Mouse (Mus musculus): Measurements from ENCODE around the gene Fgf22. TPM values are rescaled to one million over a fixed set of nuclear protein-coding genes. Genes with fewer than 3 reads are reported as not detected.

The Fgf22 gene
- polyA plus RNA-seq, 1 experiment from 2014 or later = 0.12 TPM

- ATAC-seq (ENCODE audit: insufficient number of reproducible peaks, insufficient read depth, low FRiP score, low read depth) = no peak
- no peaks in the 10 kb centered on the region for H3K9me3 ChIP-seq (ENCODE audit: control insufficient read depth, low read length)
- peaks cover 52% of the 10 kb centered on the region for H3K36me3 ChIP-seq (ENCODE audit: control insufficient read depth, insufficient read depth, low read length)
- peaks cover 21 to 42% of the 10 kb centered on the region in 2 experiments for H3K4me1 ChIP-seq (ENCODE audit: control insufficient read depth in 2 of 2, insufficient read depth in 2 of 2, low read length in 2 of 2)
- 71% methylated on average over 1 of the region's 1 CpGs for WGBS
- no peak overlapping the region for H3K4me3 ChIP-seq (ENCODE audit: control insufficient read depth in 1 of 2, insufficient read depth in 1 of 2, low read depth in 1 of 2, low read length in 2 of 2)
- H3K27me3 ChIP-seq (ENCODE audit: control insufficient read depth, insufficient read depth, low read length) = peaks cover 28% of the 10 kb centered on the region
- no peak overlapping the region for H3K9ac ChIP-seq (ENCODE audit: low read length)
- H3K27ac ChIP-seq (replicated peaks in 1 of 2; ENCODE audit: control insufficient read depth in 1 of 2, insufficient read depth in 1 of 2, low read depth in 2 of 2, low read length in 2 of 2) = no peak overlapping the region
- H3K4me2 ChIP-seq (ENCODE audit: low read length) = no peak overlapping the region
Measured at GRCm38 (mm10) chr10:79712029-79712428, 42.8 kb upstream of the Fgf22 start.

GRCm38 (mm10) chr10:79712499-79713126 is 42.3 kb upstream of the Fgf22 start:
- H3K36me3 ChIP-seq (ENCODE audit: control insufficient read depth, insufficient read depth, low read length) = peaks cover 46% of the 10 kb centered on the region
- ATAC-seq (ENCODE audit: insufficient number of reproducible peaks, insufficient read depth, low FRiP score, low read depth) = no peak
- H3K4me2 ChIP-seq (ENCODE audit: low read length) = no peak overlapping the region
- peaks cover 34% of the 10 kb centered on the region for H3K27me3 ChIP-seq (ENCODE audit: control insufficient read depth, insufficient read depth, low read length)
- no peaks in the 10 kb centered on the region for H3K9me3 ChIP-seq (ENCODE audit: control insufficient read depth, low read length)
- no peak overlapping the region for H3K27ac ChIP-seq (replicated peaks in 1 of 2; ENCODE audit: control insufficient read depth in 1 of 2, insufficient read depth in 1 of 2, low read depth in 2 of 2, low read length in 2 of 2)
- H3K4me3 ChIP-seq (ENCODE audit: control insufficient read depth in 1 of 2, insufficient read depth in 1 of 2, low read depth in 1 of 2, low read length in 2 of 2) = no peak overlapping the region
- WGBS = 8% methylated on average over 6 of the region's 6 CpGs
- H3K9ac ChIP-seq (ENCODE audit: low read length) = no peak overlapping the region
- H3K4me1 ChIP-seq (ENCODE audit: control insufficient read depth in 2 of 2, insufficient read depth in 2 of 2, low read length in 2 of 2) = peaks cover 15 to 42% of the 10 kb centered on the region in 2 experiments

GRCm38 (mm10) chr10:79713163-79713562 is 41.7 kb upstream of the Fgf22 start:
- 25% methylated on average over 1 of the region's 1 CpGs for WGBS

GRCm38 (mm10) chr10:79714996-79715395 is 39.9 kb upstream of the Fgf22 start:
- Histone ChIP-seq H3K4me2 (ENCODE audit: low read length) (no peak overlapping the region), H3K9me3 (ENCODE audit: control insufficient read depth, low read length) (no peaks in the 10 kb centered on the region), H3K36me3 (ENCODE audit: control insufficient read depth, insufficient read depth, low read length) (peaks cover 22% of the 10 kb centered on the region), H3K4me1 (ENCODE audit: control insufficient read depth in 2 of 2, insufficient read depth in 2 of 2, low read length in 2 of 2) (peaks cover 4 to 20% of the 10 kb centered on the region in 2 experiments; a peak in 3 of 4 replicates), H3K27ac (replicated peaks in 1 of 2; ENCODE audit: control insufficient read depth in 1 of 2, insufficient read depth in 1 of 2, low read depth in 2 of 2, low read length in 2 of 2) (no peak overlapping the region), H3K4me3 (ENCODE audit: control insufficient read depth in 1 of 2, insufficient read depth in 1 of 2, low read depth in 1 of 2, low read length in 2 of 2) (no peak overlapping the region), H3K27me3 (ENCODE audit: control insufficient read depth, insufficient read depth, low read length) (peaks cover 53% of the 10 kb centered on the region), H3K9ac (ENCODE audit: low read length) (no peak overlapping the region)
- ATAC-seq (ENCODE audit: insufficient number of reproducible peaks, insufficient read depth, low FRiP score, low read depth) = no peak
- WGBS = 71% methylated on average over 4 of the region's 4 CpGs

More at GRCm38 (mm10) chr10:79713163-79713562, 41.7 kb upstream of the Fgf22 start:
- Histone ChIP-seq H3K9me3 (ENCODE audit: control insufficient read depth, low read length) (no peaks in the 10 kb centered on the region), H3K4me1 (ENCODE audit: control insufficient read depth in 2 of 2, insufficient read depth in 2 of 2, low read length in 2 of 2) (peaks cover 15 to 38% of the 10 kb centered on the region in 2 experiments), H3K4me2 (ENCODE audit: low read length) (no peak overlapping the region), H3K36me3 (ENCODE audit: control insufficient read depth, insufficient read depth, low read length) (peaks cover 41% of the 10 kb centered on the region), H3K27me3 (ENCODE audit: control insufficient read depth, insufficient read depth, low read length) (peaks cover 38% of the 10 kb centered on the region), H3K4me3 (ENCODE audit: control insufficient read depth in 1 of 2, insufficient read depth in 1 of 2, low read depth in 1 of 2, low read length in 2 of 2) (no peak overlapping the region), H3K27ac (replicated peaks in 1 of 2; ENCODE audit: control insufficient read depth in 1 of 2, insufficient read depth in 1 of 2, low read depth in 2 of 2, low read length in 2 of 2) (no peak overlapping the region), H3K9ac (ENCODE audit: low read length) (no peak overlapping the region)
- ATAC-seq (ENCODE audit: insufficient number of reproducible peaks, insufficient read depth, low FRiP score, low read depth) = no peak

- peak; percentile 33; the same call in 1 of the 2 replicates for ATAC-seq (ENCODE audit: insufficient number of reproducible peaks, insufficient read depth, low FRiP score, low read depth)
- no peaks in the 10 kb centered on the region for H3K9me3 ChIP-seq (ENCODE audit: control insufficient read depth, low read length)
- peaks cover 60% of the 10 kb centered on the region for H3K27me3 ChIP-seq (ENCODE audit: control insufficient read depth, insufficient read depth, low read length)
- H3K4me1 ChIP-seq (ENCODE audit: control insufficient read depth in 2 of 2, insufficient read depth in 2 of 2, low read length in 2 of 2) = peaks cover 3 to 20% of the 10 kb centered on the region in 2 experiments; a peak in 3 of 4 replicates
- H3K36me3 ChIP-seq (ENCODE audit: control insufficient read depth, insufficient read depth, low read length) = peaks cover 8% of the 10 kb centered on the region
- peak within 1 kb of the TSS; percentile 54 to 67 for H3K4me3 ChIP-seq (ENCODE audit: control insufficient read depth in 1 of 2, insufficient read depth in 1 of 2, low read depth in 1 of 2, low read length in 2 of 2)
- WGBS = 2% methylated on average over 73 of the region's 91 CpGs
- peak within 1 kb of the TSS; percentile 91 for H3K4me2 ChIP-seq (ENCODE audit: low read length)
- H3K9ac ChIP-seq (ENCODE audit: low read length) = peak within 1 kb of the TSS; percentile 34; the same call in 1 of the 2 replicates
- no peak within 1 kb of the TSS for H3K27ac ChIP-seq (replicated peaks in 1 of 2; ENCODE audit: control insufficient read depth in 1 of 2, insufficient read depth in 1 of 2, low read depth in 2 of 2, low read length in 2 of 2)
Measured at GRCm38 (mm10) chr10:79716254-79716987, 38.5 kb upstream of the Fgf22 start, which contains the start of gene Hcn2. Hcn2 (plus strand) TSS chr10:79716634.

GRCm38 (mm10) chr10:79716988-79717355 is 37.9 kb upstream of the Fgf22 start:
- ATAC-seq (ENCODE audit: insufficient number of reproducible peaks, insufficient read depth, low FRiP score, low read depth) = no peak
- H3K9me3 ChIP-seq (ENCODE audit: control insufficient read depth, low read length) = no peaks in the 10 kb centered on the region
- H3K27ac ChIP-seq (replicated peaks in 1 of 2; ENCODE audit: control insufficient read depth in 1 of 2, insufficient read depth in 1 of 2, low read depth in 2 of 2, low read length in 2 of 2) = no peak overlapping the region
- peaks cover 2% of the 10 kb centered on the region for H3K36me3 ChIP-seq (ENCODE audit: control insufficient read depth, insufficient read depth, low read length)
- peaks cover 3 to 20% of the 10 kb centered on the region in 2 experiments; a peak in 3 of 4 replicates for H3K4me1 ChIP-seq (ENCODE audit: control insufficient read depth in 2 of 2, insufficient read depth in 2 of 2, low read length in 2 of 2)
- WGBS = under 1% methylated on average over 32 of the region's 44 CpGs
- peaks cover 60% of the 10 kb centered on the region for H3K27me3 ChIP-seq (ENCODE audit: control insufficient read depth, insufficient read depth, low read length)
- peak overlapping the region; percentile 91 for H3K4me2 ChIP-seq (ENCODE audit: low read length)
- peak overlapping the region; percentile 54 to 67 for H3K4me3 ChIP-seq (ENCODE audit: control insufficient read depth in 1 of 2, insufficient read depth in 1 of 2, low read depth in 1 of 2, low read length in 2 of 2)
- H3K9ac ChIP-seq (ENCODE audit: low read length) = peak overlapping the region; percentile 34; the same call in 1 of the 2 replicates

GRCm38 (mm10) chr10:79717640-79718357 is 37.1 kb upstream of the Fgf22 start:
- H3K27me3 ChIP-seq (ENCODE audit: control insufficient read depth, insufficient read depth, low read length) = peaks cover 60% of the 10 kb centered on the region
- 5% methylated on average over 43 of the region's 43 CpGs for WGBS
- no peak for ATAC-seq (ENCODE audit: insufficient number of reproducible peaks, insufficient read depth, low FRiP score, low read depth)

More at GRCm38 (mm10) chr10:79717640-79718357, 37.1 kb upstream of the Fgf22 start:
- H3K4me3 ChIP-seq (ENCODE audit: control insufficient read depth in 1 of 2, insufficient read depth in 1 of 2, low read depth in 1 of 2, low read length in 2 of 2) = peak overlapping the region in 1 of 2 experiments; percentile 67; a peak in 2 of 4 replicates
- H3K9me3 ChIP-seq (ENCODE audit: control insufficient read depth, low read length) = no peaks in the 10 kb centered on the region
- no peak overlapping the region for H3K27ac ChIP-seq (replicated peaks in 1 of 2; ENCODE audit: control insufficient read depth in 1 of 2, insufficient read depth in 1 of 2, low read depth in 2 of 2, low read length in 2 of 2)
- H3K36me3 ChIP-seq (ENCODE audit: control insufficient read depth, insufficient read depth, low read length) = no peaks in the 10 kb centered on the region
- H3K4me1 ChIP-seq (ENCODE audit: control insufficient read depth in 2 of 2, insufficient read depth in 2 of 2, low read length in 2 of 2) = peaks cover 0 to 17% of the 10 kb centered on the region in 2 experiments; a peak in 3 of 4 replicates
- no peak overlapping the region for H3K9ac ChIP-seq (ENCODE audit: low read length)
- peak overlapping the region; percentile 91 for H3K4me2 ChIP-seq (ENCODE audit: low read length)
